Mouse (Mus musculus) cerebral cortex, adult 2 months (tissue): ENCODE data around the gene Uap1.

Source experiments
- WGBS: fragments of 180-500 bp; shearing (Covaris S2); methylation state at CpG from one replicate; pipeline ENCODE4 v1.1.7; 2018; 5-methylcytosine and 5-hydroxymethylcytosine counted together

Uap1 gene

DNA sequence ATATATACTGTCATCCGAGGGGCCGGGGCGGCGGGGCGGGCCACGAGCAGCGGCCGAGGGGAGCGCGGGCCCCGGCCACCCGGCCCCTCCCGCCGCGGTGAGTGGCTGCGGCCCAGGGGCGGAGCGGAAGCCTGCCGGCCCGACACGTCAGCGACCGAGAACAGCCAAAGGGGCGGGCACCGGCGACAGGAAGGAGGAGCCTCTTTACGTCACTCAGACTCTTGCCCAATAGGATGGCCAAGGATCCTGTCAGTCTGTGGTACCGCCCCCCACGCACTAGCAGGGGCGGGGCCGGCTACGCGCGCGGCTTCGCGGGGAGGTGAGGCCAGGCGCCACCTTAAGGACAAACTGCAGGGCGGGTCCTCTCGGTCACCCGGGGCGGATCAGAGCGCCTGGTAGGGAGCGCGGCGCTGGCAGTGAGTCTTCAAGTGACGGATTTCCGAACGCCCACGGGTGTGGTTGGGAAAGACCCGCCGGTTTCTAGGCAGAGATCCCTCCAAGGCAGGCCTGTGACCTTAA lies at the start of gene Uap1:
Gene Uap1 (minus strand): TSS at position 144 of the 519 bp plus-strand sequence.
- WGBS = under 1% methylated on average over 52 of the region's 52 CpGs

DNA sequence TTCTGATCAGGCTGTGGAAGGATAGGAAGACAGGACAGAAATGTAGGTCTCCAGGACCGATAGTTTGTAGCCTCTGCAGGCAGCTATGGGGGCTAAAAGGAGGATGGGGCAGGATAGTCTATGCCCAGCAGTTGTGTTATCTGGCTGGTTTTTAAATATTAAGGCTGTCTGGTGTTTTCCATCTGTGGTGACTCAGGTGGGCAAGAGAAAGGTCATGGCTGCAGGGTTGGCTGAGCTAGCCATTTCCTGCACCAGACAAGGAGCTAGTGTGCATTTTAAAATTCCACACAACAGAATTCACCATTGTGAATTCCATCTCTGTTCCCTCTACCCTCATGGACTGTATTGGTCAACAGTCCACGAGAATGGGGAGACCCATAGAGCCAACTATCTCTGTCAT lies 48.5 kb upstream of the Uap1 start:
- WGBS = 85% methylated on average over 2 of the region's 2 CpGs

DNA sequence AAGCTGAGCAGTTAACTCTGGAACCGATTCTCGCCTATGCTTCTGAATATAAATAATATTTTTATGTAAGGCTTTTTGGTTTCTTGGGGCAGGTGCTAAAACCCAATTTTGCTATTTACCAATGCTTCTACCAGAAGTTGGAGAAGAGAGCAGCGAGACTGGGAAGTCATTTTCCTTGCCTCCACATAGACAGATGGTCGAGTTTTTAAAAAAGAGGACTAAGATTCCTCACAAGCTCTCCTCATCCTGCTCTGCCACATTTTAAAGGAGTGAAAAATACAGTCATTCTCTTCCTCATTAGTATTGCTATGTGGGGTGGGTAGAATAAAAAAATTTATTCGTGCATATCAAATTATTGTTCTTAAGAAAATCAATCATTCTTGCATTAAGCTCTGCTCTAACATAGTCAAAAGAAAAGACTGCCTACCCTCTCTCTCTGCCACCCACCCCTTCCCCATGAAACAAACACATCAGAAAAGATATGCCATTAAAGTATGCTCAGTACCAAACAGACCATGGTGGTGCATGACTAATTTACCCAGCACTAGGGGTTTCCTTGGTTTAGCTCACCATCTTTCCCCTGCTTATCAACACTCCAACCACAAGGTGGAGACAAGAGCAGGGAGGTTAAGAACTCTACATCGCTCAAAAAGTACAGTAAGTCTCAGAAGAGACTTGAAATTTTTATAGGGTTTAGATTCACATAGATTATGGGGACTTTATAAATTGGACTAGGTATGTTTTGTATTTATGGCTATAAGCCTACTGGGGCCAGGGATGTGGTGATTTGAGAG lies 43.5 kb upstream of the Uap1 start:
- 52% methylated on average over 6 of the region's 6 CpGs for WGBS

DNA sequence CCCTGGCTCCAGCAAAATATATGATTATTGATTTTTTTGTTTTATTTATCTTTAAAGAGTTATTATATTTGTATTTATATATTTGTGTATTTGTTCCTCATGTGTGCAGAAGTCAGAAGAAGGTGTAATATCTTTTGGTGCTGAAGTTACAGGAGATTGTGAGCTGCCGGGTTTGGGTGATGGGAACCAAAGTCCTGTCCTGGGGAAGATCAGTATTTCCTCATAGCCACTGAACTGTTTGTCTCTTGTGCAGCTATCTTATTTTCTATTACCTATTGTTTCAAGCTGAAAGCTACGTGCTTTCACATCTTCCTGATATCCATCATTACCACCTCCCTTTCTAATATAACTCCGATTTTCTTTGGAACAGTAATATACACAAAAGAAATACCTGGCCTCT lies 40.8 kb upstream of the Uap1 start:
- WGBS = 77% methylated on average over 3 of the region's 3 CpGs

DNA sequence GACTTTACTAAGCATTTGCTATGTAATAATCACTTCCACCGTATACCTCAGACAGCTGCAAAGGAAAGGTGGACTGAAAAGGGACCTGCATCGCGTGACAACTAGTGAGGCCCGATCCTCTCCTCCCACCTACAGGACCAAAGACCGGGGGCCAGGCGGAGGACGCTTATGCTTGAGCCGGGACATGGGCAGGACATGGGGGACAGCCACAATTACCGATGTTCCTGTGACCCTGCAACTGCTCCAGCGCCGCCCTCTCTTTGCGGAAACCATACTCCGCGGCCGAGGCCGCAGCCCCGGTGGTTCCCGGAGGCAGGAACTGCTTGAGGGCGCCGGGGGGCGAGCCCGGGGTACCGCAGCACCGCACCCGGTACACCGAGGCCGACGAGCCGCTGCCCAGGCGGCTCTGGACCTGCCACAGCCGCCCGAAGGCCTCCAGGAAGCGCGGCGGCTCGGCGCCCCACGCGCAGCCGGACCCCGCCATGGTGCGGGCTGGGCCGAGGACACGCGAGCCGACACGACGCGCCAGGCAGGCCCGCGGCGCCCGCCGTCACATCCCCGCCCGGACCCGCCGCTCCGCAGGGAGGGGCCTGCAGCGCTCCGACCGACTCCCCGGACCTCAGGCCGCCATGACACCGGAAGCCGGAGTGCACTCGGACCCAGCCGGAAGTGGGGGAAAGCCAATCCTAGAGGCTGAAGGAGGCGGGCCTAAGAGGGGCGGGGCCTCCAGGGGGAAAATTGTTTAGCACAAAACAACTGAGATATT lies 40.2 kb upstream of the Uap1 start, which contains the start of gene Uhmk1:
Gene Uhmk1 (minus strand): TSS at position 641 of the 766 bp plus-strand sequence.
- 0% methylated on average over 70 of the region's 70 CpGs for WGBS

DNA sequence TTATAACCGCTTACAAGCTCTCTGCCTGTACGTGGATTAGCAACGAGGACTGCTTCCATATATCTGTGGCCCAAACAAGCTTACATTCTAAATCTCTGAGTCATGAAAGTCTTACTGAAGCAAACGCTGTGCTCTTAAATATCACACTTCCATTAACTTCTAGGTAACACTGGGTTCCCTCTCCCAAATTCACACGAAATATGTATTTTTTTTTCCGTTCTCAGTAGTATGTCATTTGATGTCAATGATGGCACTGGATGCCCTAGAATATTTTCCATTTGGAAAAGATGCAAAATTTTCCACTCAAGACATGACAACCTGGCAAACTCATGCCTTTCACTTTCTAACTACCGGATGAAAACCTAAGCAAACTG lies 39.6 kb upstream of the Uap1 start:
- WGBS = 18% methylated on average over 7 of the region's 7 CpGs

DNA sequence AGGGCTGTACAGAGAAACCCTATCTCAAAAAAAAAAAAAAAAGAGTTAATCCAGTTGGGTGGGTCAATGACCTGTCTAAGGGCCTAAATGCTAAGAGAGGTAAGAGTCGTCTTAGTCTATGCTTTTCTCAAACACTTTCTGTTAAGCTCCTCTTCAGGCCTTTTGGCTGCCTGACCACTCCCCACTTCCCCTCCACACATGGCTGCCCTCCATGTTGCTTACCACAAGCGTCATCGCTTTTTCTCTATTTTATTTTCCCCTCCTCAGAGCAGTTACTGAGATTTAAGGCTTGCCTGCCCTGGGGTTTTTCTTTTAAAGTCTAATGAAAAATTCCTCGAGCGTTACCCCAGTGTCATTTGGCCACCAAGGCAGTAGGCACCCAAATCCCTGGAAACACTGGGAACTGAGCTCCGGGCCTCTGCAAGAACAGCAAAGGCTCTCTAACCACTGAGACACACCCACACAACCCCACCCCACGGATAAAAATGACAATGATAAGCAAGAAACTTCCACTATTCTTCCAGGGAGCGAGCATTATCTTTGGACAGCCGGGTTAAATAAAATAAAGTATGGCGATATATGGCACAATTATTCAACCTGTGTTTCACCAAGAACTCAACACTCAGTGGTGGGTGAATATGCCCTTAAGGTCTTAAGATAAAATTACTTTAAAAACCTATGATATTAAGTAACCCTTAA lies 38.6 kb upstream of the Uap1 start:
- WGBS = 89% methylated on average over 10 of the region's 10 CpGs

DNA sequence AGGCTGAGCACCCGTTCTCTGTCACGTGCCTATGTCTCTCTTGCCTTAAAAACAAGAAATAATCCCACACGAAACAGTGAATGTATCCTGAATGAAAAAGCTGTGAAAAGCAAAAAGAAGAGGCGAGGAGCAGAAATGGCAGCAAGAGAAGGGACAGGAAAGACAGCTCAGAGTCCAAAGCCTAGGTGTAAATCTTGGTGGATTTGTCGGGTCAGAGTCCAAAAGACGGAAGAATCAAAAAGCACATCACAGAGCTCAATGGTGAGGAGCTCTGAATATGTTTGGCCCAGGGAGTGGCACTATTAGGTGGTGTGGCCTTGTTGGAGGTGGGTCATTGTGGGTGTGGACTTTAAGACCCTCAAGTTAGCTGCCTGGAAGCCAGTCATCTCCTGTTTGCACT lies 31.6 kb upstream of the Uap1 start:
- WGBS = 91% methylated on average over 6 of the region's 6 CpGs

DNA sequence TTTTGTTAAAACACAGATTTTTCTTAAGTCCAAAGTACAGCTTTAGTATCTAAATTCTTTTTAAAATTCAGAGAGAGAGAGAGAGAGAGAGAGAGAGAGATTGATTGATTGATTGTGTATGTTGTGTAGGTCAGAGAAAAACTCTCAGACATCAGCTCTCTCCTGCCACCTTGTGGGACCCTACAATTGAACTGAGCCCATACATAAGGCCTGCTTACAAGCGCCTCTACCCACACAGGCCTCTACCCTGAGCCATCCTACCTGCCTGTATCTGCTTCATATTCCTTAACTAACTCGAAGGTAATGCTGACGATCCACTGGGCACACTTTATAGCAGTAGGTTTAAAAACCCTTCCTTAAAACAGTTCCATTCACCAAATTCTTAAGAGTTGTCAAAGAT lies 25.6 kb upstream of the Uap1 start:
- 83% methylated on average over 3 of the region's 3 CpGs for WGBS

DNA sequence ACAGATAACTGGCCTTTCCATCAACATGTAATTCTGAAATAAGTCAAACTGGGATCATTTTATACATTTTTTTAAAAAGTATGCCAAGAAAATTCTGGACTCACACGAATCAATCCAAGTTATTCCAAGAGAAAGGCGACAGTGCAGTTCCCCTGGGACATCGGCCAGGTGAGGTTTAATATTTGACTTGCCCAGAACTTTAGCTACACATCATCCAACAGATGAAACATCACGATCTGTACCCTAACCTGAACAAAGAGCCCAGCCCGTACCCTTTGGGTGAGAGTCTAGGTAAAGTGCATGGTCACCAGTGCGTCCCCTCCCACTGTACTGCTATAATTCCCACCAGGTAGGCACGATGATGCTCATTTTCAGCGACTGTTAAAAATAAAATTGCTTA lies 21.5 kb upstream of the Uap1 start:
- 88% methylated on average over 8 of the region's 8 CpGs for WGBS

DNA sequence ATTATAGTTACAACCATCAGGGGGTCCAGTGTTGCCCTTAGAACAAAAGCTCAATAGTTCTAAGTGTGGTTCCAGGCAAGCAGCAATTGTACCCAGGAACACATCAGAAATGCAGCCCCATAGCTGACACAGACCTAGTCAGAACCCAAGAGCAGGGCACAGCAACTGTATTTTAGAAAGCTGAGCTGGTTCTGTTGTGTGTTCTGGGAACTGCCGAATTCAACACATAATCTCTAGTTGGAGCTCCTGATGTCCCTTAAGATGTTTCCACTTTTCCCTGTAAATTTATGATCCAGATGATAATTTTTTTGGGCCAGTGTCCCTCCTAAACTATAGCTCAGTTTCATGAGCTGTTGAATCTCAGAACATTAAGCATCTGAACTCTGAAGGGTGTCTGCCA lies 17.2 kb upstream of the Uap1 start:
- 70% methylated on average over 1 of the region's 1 CpGs for WGBS

DNA sequence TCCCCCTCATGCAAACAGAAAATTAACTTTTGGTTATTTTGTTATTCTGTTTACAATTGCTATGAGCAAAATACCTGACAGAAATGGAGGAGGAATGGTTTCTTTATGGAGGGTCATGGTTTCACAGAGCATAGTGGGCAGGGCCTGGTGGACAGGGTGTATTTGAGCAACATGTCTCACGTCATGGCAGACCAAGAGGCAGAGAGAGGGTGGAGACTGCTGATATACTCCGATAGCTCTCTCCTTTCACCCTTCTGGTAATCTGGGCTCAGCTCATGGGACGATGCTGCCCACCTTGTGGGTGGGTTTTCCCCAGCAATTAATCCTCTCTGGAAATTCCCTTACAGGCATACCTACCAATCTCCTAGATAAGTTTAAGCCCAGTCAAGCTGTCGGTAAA lies 15.5 kb upstream of the Uap1 start:
- WGBS = 83% methylated on average over 4 of the region's 4 CpGs

DNA sequence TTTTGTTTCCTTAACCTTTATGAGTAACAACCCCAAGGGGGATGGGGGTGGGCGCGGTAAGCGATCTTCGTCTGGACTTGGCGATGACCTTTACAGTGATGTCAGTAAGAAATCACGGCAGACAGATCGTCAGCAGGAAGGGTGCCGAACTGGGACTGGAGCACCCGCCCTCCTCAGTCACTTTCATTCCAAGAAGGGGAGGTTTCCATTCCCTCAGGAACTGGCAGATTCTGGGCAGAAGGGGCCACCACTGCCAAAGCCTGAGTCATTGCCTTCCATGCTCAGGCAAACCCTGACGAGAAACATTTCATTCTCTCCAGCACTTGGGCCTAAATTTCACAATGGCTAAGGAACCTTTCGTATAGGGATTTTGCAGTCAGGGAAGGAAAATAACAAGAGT lies 13.8 kb upstream of the Uap1 start:
- 44% methylated on average over 11 of the region's 11 CpGs for WGBS

DNA sequence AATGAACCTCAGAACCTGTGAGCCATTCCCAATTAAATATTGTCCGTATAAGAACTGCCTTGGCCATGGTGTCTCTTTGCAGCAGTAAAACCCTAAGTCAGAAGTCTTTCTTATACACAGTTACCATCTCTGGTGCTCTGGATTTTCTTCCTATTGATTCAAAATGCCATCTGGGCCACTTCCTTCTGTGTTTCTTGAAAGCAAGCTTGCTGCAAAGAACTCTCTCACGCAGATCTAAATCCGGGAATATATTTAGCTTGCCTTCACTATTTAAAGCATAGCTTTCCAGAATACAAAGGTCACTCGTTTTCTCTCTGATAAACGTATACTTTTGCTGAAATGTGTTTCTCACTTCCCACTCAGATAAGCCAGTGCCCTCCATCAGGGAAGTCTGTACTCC lies 11.8 kb upstream of the Uap1 start:
- WGBS = 40% methylated on average over 5 of the region's 5 CpGs

DNA sequence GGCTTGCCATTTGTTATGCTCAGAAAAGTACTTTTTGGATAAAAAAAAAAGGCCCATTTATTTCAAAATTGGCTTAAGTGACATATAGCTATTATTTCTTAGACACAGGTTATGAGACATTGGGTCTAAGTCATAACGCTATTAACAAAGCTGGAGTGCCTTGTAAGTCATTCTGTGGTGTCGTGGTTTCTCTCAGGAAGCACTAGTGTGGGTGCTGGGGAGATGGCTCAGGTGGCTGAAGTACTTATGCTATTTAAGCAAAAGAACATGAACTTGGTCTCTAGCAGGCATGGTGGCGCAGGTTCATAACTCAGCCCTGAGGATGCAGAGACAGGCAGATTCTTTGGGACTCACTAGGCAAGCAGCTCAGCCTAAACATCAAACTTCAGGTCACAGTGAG lies 10.4 kb upstream of the Uap1 start:
- WGBS = 87% methylated on average over 3 of the region's 3 CpGs

DNA sequence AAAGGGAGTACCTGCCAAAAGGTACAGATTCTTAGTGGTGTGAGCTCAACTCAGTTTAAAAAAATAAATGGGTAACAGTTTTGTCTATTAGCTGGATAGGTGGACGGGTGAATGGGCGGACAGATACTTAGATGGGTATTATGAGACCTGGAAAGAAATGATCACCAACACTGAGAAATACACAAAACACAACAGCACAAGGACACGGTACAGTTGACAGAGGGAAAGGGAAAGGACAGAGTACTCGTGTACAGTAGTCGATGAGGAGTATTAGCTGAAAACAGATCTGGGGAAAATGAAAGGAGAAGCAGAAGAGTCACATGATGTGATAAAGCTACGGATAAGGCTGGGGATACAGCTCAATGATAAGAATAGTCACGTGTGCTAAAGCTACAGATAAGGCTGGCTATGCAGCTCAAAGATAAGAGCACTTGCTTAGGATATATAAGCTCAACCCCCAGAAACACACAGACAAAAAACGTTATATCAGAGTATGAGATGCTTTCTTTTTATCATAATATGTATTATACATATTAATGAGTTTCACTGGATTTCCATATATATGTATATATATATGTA lies 2.0 kb upstream of the Uap1 start:
- 83% methylated on average over 8 of the region's 8 CpGs for WGBS

DNA sequence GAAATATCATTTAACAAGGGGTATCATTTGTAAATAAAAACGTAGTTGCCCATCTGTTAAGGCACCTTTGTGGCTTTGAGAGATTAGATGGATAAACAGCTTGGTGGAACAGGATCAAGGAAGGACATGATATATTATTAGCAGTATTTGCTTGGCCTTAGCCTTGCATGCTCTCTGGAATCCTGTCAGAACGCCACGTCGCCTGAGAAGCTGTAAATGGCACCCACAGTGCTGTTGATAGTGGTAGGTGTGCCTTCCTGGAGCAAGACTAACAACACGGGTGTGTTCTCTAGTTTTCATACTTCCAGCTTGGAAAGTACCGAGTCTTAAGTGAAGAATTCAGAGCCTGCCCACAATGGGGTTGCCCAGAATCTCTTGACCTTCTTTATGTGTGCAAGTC lies 1.1 kb upstream of the Uap1 start:
- WGBS = 49% methylated on average over 6 of the region's 6 CpGs

DNA sequence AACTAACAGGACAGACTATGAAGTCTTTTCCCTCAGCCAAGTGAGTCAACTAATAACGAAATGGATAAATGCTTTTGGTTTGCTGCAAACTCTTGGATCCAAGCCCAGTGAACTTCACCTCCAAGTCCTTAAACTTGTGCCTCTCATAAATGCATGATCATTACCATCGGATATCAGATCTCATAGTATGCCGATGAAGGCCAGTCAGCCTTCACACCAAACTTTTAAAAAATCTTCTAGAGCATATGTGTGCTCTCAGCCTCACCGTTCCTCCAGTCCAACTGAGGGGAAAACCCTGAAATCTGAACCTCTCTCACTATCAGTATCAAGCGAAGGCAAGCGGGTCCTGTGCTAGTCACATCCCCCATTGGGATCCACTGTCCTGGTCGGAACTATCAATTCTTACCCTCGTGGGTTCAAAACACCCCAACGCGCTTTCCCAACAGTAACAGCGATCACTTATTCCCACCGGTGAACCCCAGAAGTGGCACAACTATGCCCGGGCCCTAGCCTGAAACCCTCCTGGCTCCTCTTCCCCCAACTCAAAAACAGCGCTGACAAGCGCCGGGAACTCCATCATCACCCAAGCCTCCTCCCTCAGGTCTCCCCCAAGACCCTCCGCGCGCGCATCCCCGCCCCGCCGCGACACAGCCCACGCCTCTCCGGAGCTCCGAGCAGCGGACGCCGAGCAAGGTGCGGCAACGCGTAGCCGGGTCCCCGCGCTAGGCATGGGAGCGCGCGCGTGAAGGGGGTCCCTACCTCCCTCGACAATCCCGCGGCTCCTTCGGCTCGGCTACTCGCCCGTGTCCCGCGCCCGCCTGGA lies 555 bp downstream of the Uap1 start:
- WGBS = under 1% methylated on average over 50 of the region's 50 CpGs

DNA sequence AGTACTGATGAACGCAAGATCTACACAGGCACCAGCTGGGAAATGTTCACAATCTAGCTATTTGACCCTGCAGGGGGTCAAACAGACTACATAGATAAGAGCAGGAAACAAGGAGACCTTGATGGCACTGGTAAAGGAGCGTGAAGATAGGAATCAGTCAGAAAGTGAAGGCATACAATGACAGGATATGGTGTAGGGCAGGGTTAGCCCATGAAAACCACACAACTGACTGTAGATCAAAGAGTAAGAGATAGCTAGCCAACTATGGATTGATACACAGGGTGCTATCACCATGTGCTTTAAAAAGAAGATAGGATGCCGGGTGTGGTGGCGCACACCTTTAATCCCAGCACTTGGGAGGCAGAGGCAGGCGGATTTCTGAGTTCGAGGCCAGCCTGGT lies 7.0 kb downstream of the Uap1 start:
- WGBS = 92% methylated on average over 6 of the region's 6 CpGs

DNA sequence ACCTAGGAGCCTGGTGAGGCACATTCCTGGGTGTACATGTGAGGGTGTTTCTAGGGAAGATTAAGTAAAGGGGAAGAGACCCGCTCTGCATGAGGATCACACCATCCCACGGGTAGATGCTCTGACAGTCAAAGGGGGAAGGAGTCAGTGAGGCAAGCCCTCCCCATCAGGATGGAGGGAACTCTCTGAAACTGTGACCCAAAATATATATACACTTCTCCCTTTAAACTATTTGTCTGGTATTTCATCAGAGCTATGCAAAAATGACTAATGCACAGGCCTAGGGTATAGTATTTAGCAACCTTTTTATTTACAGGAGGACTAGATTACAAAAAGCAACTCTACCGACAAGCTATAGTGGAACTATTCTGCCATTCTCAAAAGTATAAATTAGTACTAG lies 9.8 kb downstream of the Uap1 start:
- WGBS = 83% methylated on average over 3 of the region's 3 CpGs

DNA sequence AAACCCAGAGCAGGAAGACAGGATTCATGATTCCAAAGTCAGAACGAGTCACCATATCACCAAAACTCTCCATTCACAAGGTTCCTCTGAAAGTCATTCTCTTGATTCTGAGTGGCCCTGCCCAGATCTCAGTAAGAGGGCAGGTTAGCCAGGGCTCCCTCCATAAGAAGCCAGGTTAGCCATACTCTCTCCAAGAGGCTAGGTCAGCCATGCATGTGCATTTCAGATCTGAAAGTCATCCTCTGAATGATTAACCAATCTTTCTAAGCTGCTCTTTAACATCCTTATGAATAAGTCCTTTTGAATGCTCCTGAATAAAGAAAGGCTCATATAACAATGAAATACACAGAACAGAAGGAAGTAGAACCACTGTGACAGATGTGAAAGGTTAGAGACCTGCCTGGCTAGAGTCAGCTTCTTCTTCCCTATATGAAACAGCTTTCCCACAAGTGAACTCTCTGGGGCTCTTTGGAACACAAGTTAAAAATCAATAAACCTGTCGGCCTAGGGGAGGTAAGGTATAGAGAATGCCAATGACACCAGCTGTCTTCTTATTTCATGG lies 10.6 kb downstream of the Uap1 start:
- 90% methylated on average over 2 of the region's 2 CpGs for WGBS
